Mouse (Mus musculus): Measurements from ENCODE around the gene Klhl30.
A peak's percentile ranks its signal among the peaks of the same experiment; 100 is the strongest.

Gene Klhl30

GRCm38 (mm10) chr1:91350841-91351240 lies at the start of gene Klhl30:
TSS of gene Klhl30 (plus strand) at chr1:91351016.
- DNase-seq = no peak

GRCm38 (mm10) chr1:91301206-91301920 lies 49.5 kb upstream of the Klhl30 start:
- DNase-seq = peak; percentile 79

- DNase-seq = no peak
Measured at GRCm38 (mm10) chr1:91302021-91302420, 48.8 kb upstream of the Klhl30 start.

GRCm38 (mm10) chr1:91304621-91305020 lies 46.2 kb upstream of the Klhl30 start:
- no peak for DNase-seq

GRCm38 (mm10) chr1:91309366-91310085 lies 41.3 kb upstream of the Klhl30 start:
- peak; percentile 75 for DNase-seq

GRCm38 (mm10) chr1:91312273-91312672 lies 38.5 kb upstream of the Klhl30 start:
- no peak for DNase-seq

- no peak for DNase-seq
Measured at GRCm38 (mm10) chr1:91313251-91313650, 37.6 kb upstream of the Klhl30 start.

GRCm38 (mm10) chr1:91317656-91318055 lies 33.2 kb upstream of the Klhl30 start:
- DNase-seq = peak; percentile 80

GRCm38 (mm10) chr1:91321760-91322438 lies 28.9 kb upstream of the Klhl30 start, which contains the start of gene Espnl:
TSS of gene Espnl (plus strand) at chr1:91322075.
- DNase-seq = no peak

- DNase-seq = no peak
Measured at GRCm38 (mm10) chr1:91324646-91325045, 26.2 kb upstream of the Klhl30 start.

- no peak for DNase-seq
Measured at GRCm38 (mm10) chr1:91325488-91326042, 25.3 kb upstream of the Klhl30 start.

- DNase-seq = no peak
Measured at GRCm38 (mm10) chr1:91332102-91332501, 18.7 kb upstream of the Klhl30 start.

GRCm38 (mm10) chr1:91333582-91333981 lies 17.2 kb upstream of the Klhl30 start:
- DNase-seq = no peak

- DNase-seq = no peak
Measured at GRCm38 (mm10) chr1:91337355-91337754, 13.5 kb upstream of the Klhl30 start.

GRCm38 (mm10) chr1:91344001-91344400 lies 6.8 kb upstream of the Klhl30 start:
- DNase-seq = no peak

GRCm38 (mm10) chr1:91344921-91345685 lies 5.7 kb upstream of the Klhl30 start:
- peak; percentile 47 for DNase-seq

- DNase-seq = peak; percentile 42
Measured at GRCm38 (mm10) chr1:91346892-91347291, 3.9 kb upstream of the Klhl30 start.

GRCm38 (mm10) chr1:91351249-91351648 lies 433 bp downstream of the Klhl30 start:
- no peak for DNase-seq

- DNase-seq = no peak
Measured at GRCm38 (mm10) chr1:91352277-91352676, 1.5 kb downstream of the Klhl30 start.

GRCm38 (mm10) chr1:91356105-91356504 lies 5.3 kb downstream of the Klhl30 start:
- DNase-seq = no peak

- no peak for DNase-seq
Measured at GRCm38 (mm10) chr1:91362113-91362512, 11.3 kb downstream of the Klhl30 start.

- DNase-seq = no peak
Measured at GRCm38 (mm10) chr1:91364822-91365644, 14.2 kb downstream of the Klhl30 start.

All from kidney, adult 11 months (tissue).